ENCODE assay signal across 9 mouse cellular contexts in genomic region chrX:103482097-103482451, GRCm38 (mm10).
A peak's percentile ranks its signal among the peaks of the same experiment; 100 is the strongest.
DNase-seq lines count a peak whose midpoint lies in the region; ATAC-seq lines count a peak whose summit lies in the region.
"Had no signal": no experiment of that assay in that cellular context is flagged by ENCODE, and none has a peak within 500 bp of the region (broad histone marks: within the 10 kb centered on the region; RNA-seq: fewer than 3 reads in every experiment).

No protein-coding gene starts in this region.

- no peak for ATAC-seq in heart, embryonic 12.5 days (ENCODE audit: insufficient number of reproducible peaks, low FRiP score)
- no peak for ATAC-seq in embryonic facial prominence, embryonic 12.5 days (ENCODE audit: insufficient number of reproducible peaks, insufficient read depth, low FRiP score, low TSS enrichment)
- ATAC-seq in hindbrain, embryonic 16.5 days: peak; percentile 19
- ATAC-seq in midbrain, embryonic 11.5 days (ENCODE audit: low FRiP score): 0 out of 2 replicates have a peak, but pooled peaks have one; percentile 1
- ATAC-seq in monocyte, adult 5-6 weeks (replicated peaks; ENCODE audit: insufficient number of reproducible peaks, low FRiP score, low TSS enrichment, poor library complexity, severe bottlenecking): no peak

- H3K36me3 ChIP-seq in heart, embryonic 12.5 days: no peaks in the 10 kb centered on the region
- no peaks in the 10 kb centered on the region for H3K36me3 ChIP-seq in embryonic facial prominence, embryonic 12.5 days
- no peaks in the 10 kb centered on the region for H3K36me3 ChIP-seq in hindbrain, embryonic 16.5 days (ENCODE audit: control insufficient read depth, insufficient read depth, low read length)
- H3K36me3 ChIP-seq in midbrain, embryonic 11.5 days (ENCODE audit: control insufficient read depth, insufficient read depth, low read length): no peaks in the 10 kb centered on the region

- H3K9me3 ChIP-seq in heart, embryonic 12.5 days (replicated peaks): no peaks in the 10 kb centered on the region
- H3K9me3 ChIP-seq in embryonic facial prominence, embryonic 12.5 days: no peaks in the 10 kb centered on the region
- H3K9me3 ChIP-seq in hindbrain, embryonic 16.5 days (ENCODE audit: control insufficient read depth, low read length): no peaks in the 10 kb centered on the region
- no peaks in the 10 kb centered on the region for H3K9me3 ChIP-seq in midbrain, embryonic 11.5 days (ENCODE audit: control insufficient read depth, low read length)

- peak overlapping the region; percentile 67 for H3K9ac ChIP-seq in heart, embryonic 12.5 days
- H3K9ac ChIP-seq in embryonic facial prominence, embryonic 12.5 days: peak overlapping the region; percentile 24
- peak overlapping the region; percentile 53 for H3K9ac ChIP-seq in hindbrain, embryonic 16.5 days (ENCODE audit: low read depth, low read length)
- H3K9ac ChIP-seq in midbrain, embryonic 11.5 days (ENCODE audit: low read length): peak overlapping the region; percentile 62

- no peaks in the 10 kb centered on the region for H3K27me3 ChIP-seq in heart, embryonic 12.5 days (replicated peaks)
- H3K27me3 ChIP-seq in embryonic facial prominence, embryonic 12.5 days: no peaks in the 10 kb centered on the region
- H3K27me3 ChIP-seq in hindbrain, embryonic 16.5 days (replicated peaks; ENCODE audit: control insufficient read depth, insufficient read depth, low read length): no peaks in the 10 kb centered on the region
- H3K27me3 ChIP-seq in midbrain, embryonic 11.5 days (ENCODE audit: control insufficient read depth, insufficient read depth, low read length): no peaks in the 10 kb centered on the region
- H3K27me3 ChIP-seq: CH12.LX had no signal

- H3K4me3 ChIP-seq in heart, embryonic 12.5 days: peak overlapping the region; percentile 54
- H3K4me3 ChIP-seq in embryonic facial prominence, embryonic 12.5 days: peak overlapping the region; percentile 41
- peak overlapping the region; percentile 44 for H3K4me3 ChIP-seq in hindbrain, embryonic 16.5 days (ENCODE audit: low read length)
- H3K4me3 ChIP-seq in midbrain, embryonic 11.5 days (ENCODE audit: low read depth, low read length): peak overlapping the region; percentile 43

- intact Hi-C loops in heart, postnatal 10 days (cut with DNase I): loop anchor here (5.0 to 10.0 kb wide), 4 partner anchors 190 to 510 kb away; no protein-coding TSS in a partner anchor

- DNase-seq in heart, postnatal 10 days: no peak
- no peak for DNase-seq in midbrain, embryonic 11.5 days (ENCODE audit: low spot score, missing footprints)
- DNase-seq in adrenal gland, adult 2 months: no peak
- DNase-seq in thymus, postnatal 0 days (ENCODE audit: low spot score): no peak

- H3K4me2 ChIP-seq in heart, embryonic 12.5 days: peak overlapping the region; percentile 48; the same call in 1 of the 2 replicates
- no peak overlapping the region for H3K4me2 ChIP-seq in embryonic facial prominence, embryonic 12.5 days (replicated peaks)
- H3K4me2 ChIP-seq in hindbrain, embryonic 16.5 days (ENCODE audit: low read length): peak overlapping the region; percentile 42; the same call in 1 of the 2 replicates
- peak overlapping the region; percentile 20; the same call in 1 of the 2 replicates for H3K4me2 ChIP-seq in midbrain, embryonic 11.5 days

- H3K27ac ChIP-seq in heart, embryonic 12.5 days (ENCODE audit: poor library complexity, severe bottlenecking): peak overlapping the region; percentile 80
- peak overlapping the region; percentile 74 for H3K27ac ChIP-seq in embryonic facial prominence, embryonic 12.5 days
- peak overlapping the region; percentile 71 for H3K27ac ChIP-seq in hindbrain, embryonic 16.5 days (ENCODE audit: low read depth, low read length)
- peak overlapping the region; percentile 54; the same call in 1 of the 2 replicates for H3K27ac ChIP-seq in midbrain, embryonic 11.5 days (ENCODE audit: low read depth, low read length)

- H3K4me1 ChIP-seq in heart, embryonic 12.5 days (replicated peaks): no peaks in the 10 kb centered on the region
- no peaks in the 10 kb centered on the region for H3K4me1 ChIP-seq in embryonic facial prominence, embryonic 12.5 days
- no peaks in the 10 kb centered on the region for H3K4me1 ChIP-seq in hindbrain, embryonic 16.5 days (ENCODE audit: control insufficient read depth, insufficient read depth, low read depth, low read length)
- H3K4me1 ChIP-seq in midbrain, embryonic 11.5 days (ENCODE audit: control insufficient read depth, insufficient read depth, low read length): no peaks in the 10 kb centered on the region

- 77% methylated on average over 24 of the region's 24 CpGs for WGBS in heart, embryonic 12.5 days
- WGBS in embryonic facial prominence, embryonic 12.5 days: 67% methylated on average over 24 of the region's 24 CpGs
- 75% methylated on average over 24 of the region's 24 CpGs for WGBS in hindbrain, embryonic 16.5 days
- WGBS in midbrain, embryonic 11.5 days: 73% methylated on average over 24 of the region's 24 CpGs

Comparison
In these comparisons a context has a peak if more than half of its experiments do, and no peak if none do; other contexts are left out.
1. ATAC-seq: peak in hindbrain, embryonic 16.5 days (single experiment) and midbrain, embryonic 11.5 days (single experiment); none in heart, embryonic 12.5 days (single experiment), embryonic facial prominence, embryonic 12.5 days (single experiment) and monocyte, adult 5-6 weeks (single experiment).
2. Peak in every context shown above with its lines, with median percentiles within 50 percentile points of each other: H3K27ac ChIP-seq, H3K4me3 ChIP-seq and H3K9ac ChIP-seq.